Mouse (Mus musculus): Measurements from ENCODE around the gene Alx3.

Alx3 gene

DNA sequence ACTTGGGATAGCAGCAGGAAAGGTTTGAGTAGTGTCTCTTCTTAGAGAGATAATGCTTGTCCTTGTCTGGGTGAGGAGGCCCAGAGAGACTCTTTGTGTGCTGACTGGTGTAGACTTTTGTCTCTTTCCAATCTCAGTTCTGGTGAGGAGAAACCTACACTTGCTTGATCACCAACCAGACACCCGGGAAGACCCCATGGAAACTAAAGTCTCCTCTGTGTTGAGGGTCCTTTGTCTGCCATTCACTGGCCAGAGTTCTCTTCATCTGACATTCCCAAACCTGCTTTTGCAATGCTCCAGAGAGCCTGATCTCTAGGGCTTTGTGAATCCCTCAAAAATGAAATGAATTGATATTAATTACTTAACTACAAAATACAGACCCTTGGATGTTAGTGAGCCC is 10.9 kb upstream of the Alx3 start:
- DNase-seq = no peak

DNA sequence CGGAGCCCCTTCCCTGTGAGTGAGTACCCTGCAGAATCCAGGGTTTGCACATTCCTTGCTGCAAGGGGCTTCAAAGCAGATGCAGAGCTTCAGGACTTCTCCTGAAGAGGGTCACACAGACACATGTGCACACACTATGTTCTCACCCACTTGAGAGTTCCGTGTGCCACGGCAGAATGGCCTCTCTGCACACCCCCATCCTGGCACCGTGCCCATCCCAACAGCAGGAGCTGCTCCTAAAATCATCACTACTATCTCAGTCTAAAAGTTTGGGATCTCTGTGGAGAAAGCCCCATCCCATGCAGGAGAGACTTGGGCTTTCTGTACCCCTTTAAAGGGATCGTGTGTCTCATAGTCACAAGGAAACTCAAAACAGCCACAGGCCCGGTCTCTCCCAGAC is 8.3 kb upstream of the Alx3 start:
- DNase-seq = peak; percentile 33

GRCm38 (mm10) chr3:107591612-107592011 is 3.2 kb upstream of the Alx3 start:
- no peak for DNase-seq

GRCm38 (mm10) chr3:107593632-107594031 is 1.2 kb upstream of the Alx3 start:
- no peak for DNase-seq

GRCm38 (mm10) chr3:107595264-107595937 is 570 bp downstream of the Alx3 start:
- no peak for DNase-seq

DNA sequence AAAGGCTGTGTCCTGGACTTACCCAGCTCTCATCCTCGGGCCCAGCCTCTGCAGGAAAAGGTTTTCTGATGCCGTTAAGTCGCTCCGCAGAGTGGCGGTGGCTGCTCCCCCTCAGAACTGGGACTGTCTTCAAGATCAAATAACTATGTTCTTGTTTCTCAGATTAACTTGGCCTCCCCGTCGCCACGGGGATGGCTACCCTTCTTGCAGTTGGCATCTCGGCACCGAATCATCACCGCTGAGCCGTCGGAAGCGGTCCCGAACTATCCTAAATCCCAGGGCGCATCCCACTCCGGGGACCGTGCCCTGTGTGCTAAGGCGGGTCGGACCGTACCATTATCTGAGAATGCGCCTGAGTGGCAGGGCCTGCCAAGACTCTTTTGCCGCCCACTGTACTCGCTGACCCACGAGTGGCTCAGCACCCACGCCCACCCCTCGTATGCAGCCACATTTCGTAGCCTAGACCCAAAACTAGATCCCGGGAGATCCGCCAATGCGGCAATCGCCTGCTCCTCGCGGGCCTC is 1.2 kb downstream of the Alx3 start:
- DNase-seq = peak; percentile 32

- DNase-seq = peak; percentile 44
Observed at GRCm38 (mm10) chr3:107596559-107596958, 1.7 kb downstream of the Alx3 start.

GRCm38 (mm10) chr3:107597134-107597533 is 2.3 kb downstream of the Alx3 start:
- no peak for DNase-seq

GRCm38 (mm10) chr3:107597586-107598389 is 3.0 kb downstream of the Alx3 start:
- DNase-seq = no peak

GRCm38 (mm10) chr3:107600127-107600526 is 5.3 kb downstream of the Alx3 start:
- no peak for DNase-seq

- DNase-seq = peak; percentile 68
Observed at GRCm38 (mm10) chr3:107605304-107605703, 10.5 kb downstream of the Alx3 start.

- no peak for DNase-seq
Observed at GRCm38 (mm10) chr3:107607221-107607620, 12.4 kb downstream of the Alx3 start.

DNA sequence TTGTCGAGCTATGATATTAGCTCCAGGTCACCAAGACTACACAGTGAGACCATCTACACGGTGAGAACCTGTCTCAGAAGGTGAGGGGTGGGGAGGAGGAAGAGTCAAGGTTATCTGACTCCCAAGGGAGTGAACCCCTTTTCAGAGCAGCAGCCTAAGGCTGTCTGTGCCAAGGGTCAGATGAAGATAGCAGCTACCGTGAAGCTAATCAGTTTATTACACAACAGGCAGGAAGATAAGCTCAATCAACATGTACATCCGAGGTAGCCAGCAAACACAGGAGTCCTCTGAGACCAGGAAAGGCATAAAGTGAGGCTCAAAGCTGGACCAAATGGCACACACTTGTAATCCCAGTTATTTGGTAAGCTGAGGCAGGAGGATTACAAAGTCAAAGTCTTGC is 14.0 kb downstream of the Alx3 start:
- no peak for DNase-seq

GRCm38 (mm10) chr3:107609376-107609775 is 14.5 kb downstream of the Alx3 start:
- DNase-seq = no peak

GRCm38 (mm10) chr3:107611394-107611793 is 16.6 kb downstream of the Alx3 start:
- no peak for DNase-seq

- peak; percentile 79 for DNase-seq
Observed at GRCm38 (mm10) chr3:107612902-107613525, 18.2 kb downstream of the Alx3 start.

DNA sequence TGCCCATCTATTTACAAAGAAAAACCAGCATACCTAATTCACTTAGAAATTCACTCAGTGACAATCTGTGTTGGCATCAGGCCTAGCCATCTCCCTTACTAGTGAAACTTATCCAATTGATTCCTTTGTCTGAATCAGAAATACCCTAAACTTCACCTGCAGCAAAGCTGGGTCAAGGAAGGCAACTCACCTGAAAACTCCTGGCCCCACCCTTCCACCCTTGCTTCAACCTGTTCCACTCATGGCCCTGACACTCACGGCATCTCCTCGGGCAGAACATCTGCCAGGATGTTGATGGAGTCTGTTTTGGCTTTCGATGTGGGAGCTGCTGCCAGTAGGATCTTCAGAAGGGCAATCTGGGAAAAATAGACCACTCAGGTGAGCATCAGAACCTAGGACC is 23.0 kb downstream of the Alx3 start:
- peak; percentile 1 for DNase-seq

DNA sequence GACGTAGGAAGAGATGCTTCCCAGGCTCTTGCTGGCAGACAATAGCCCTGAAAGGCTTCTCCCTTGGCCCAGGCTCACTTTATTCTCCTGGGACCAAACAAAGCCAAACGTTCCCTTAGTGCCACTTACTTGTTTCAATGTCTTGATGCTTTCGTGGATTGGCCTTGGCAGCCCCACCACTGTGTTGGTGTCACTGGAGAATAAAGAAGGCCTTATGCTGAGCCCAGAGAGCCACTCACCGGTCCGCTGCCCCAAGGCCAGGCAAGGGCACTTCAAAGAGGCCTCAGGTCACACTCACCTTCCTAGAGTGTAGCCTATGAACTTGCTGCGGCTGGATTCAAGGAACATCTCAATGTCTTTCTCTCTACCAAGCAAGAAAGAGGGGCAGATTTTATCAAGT is 25.1 kb downstream of the Alx3 start:
- no peak for DNase-seq

DNA sequence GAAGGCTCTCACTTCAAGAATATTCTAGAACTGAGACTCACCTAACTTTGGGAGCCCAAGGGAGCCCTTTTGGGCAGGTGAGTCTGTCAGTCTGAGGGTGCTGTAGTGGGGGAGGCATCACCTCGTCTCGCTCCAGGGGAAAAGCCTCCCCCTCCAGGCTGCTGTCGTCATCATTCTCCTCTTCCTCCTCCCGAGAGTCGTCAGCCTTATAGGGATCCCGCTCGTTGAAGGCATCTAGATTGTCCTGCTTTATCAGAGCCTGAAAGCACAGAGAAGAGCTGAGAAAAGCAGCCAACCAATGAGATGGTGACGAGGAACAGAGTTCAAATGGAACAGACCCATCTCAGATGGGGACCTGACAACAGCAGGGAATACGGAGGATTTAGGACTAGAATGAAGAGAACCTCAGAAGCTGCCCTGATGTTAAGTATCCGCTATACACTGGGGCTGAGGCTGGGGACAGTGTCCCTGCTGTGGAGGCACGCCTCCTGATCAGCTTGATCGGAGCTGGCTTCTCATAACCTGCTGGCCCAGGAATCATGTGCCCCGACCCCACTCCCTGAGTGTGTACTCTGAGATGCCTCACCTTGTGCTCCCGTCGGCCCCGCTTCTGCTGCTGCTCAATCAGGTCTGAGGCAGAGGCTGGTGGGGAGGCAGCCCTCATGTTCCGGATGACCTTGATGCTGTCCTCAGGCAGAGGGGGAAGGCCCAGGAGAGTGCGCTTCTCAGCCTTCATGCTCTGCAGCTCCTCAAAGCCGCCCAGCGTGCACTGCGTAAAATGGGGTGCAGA is 26.6 kb downstream of the Alx3 start:
- DNase-seq = no peak

- no peak for DNase-seq
Observed at GRCm38 (mm10) chr3:107622537-107622936, 27.7 kb downstream of the Alx3 start.

DNA sequence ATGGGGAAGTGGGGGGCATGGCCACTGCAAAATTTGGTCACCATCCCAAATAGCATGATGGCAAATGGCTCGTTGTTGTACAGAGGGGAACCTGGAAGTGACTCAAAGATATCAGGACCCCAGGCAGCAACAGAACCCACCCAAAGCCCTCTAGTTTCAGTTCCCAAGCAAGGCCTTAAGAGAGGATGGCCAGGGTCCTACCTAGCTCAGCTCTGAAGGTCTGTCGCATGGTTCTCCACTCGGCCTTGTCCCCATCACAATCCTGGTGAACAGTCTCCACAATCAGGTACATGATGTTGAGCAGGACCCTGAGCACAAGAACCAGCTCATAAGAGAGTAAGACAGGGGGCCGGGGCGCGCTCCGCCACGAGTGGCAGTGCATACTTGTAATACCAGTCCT is 29.6 kb downstream of the Alx3 start:
- DNase-seq = no peak

DNA sequence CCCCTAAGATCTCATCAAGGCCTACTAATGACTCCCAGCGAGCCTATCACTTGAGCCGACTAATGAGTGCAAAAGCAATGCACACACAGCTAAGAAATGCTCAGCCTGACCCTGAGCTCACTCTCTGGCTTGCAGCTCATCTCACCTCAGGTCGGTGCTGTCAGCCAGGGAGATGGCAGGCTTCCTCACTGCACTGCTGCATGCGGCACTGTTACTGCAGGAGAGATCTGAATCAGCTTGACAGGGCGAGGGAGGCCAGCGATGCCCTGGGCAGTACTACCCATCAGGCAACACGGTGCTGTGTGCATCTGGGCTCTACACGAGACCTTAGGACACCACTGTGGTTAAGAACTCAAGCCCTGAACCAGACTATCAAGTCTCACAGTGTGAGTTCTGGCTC is 30.7 kb downstream of the Alx3 start:
- no peak for DNase-seq

DNA sequence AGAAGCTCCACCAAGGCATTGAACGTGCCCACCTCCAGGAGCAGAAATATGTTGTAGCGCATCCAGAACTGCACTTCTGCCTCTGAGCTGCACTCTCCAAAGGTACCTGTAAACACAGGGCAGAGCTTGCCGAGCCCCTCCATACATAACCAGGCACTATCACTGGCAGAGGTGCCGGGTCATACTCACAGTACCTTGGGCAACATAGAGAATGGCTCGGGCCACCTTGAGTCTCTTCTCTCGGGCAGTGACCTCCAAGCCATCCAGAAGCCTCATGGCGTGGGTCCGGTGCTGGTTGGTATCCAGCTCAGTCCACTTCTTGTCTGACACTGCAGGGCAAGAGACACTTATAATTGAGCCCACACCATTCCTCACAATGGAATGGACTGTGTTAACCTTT is 31.9 kb downstream of the Alx3 start:
- no peak for DNase-seq

Measured in right cerebral cortex, postnatal 4 days (tissue).